Mouse (Mus musculus) embryo, embryonic 10 days (tissue): ENCODE data around the gene Itk.

Experiments used
- DNase-seq: peaks from one replicate; pipeline ENCODE4 v3.0.0-alpha.2; 2015; ENCODE audit warnings: low spot score

The Itk gene

DNA sequence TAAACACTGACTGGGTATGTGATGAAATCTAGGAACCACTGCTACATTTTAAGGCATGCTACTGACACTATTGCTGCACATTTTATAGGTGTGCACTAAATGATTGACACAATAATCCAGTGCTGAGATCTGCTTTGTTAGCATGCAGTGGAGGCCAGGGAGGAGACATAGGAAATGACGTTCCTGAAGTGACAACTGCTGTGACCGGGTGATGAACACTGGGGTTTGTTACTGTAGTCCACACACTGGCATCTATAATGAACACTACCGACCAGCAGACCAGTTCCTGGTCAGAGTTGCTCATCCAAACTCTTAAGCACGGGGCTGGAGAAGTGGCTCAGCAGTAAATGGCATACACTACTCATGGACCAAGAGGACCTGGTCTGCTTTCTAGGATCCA lies 4.1 kb upstream of the Itk start:
- DNase-seq: no peak

- DNase-seq: no peak
Measured at GRCm38 (mm10) chr11:46392890-46393289, 3.6 kb upstream of the Itk start.

DNA sequence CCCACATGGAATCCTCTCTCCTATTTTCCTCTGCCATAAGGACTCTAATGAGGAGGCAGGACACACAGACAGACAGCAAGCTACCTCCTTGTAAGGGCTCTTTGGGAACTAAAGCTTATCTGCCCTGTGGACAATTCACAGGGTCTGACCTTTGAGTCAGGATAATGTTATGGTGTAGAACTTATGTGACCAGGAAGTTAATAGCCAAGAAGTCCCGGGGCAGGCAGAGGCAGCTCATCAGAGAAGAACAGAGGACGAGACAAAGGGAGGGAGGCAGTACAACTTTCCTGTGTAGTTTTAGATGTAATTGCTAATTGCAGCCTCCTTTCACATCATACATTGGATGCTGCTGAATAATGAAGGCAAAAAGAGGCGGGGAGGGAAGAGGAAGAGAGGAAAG lies 1.3 kb upstream of the Itk start:
- no peak for DNase-seq

- DNase-seq: no peak
Measured at GRCm38 (mm10) chr11:46388438-46388837, 877 bp downstream of the Itk start.

GRCm38 (mm10) chr11:46387061-46387460 lies 2.3 kb downstream of the Itk start:
- DNase-seq: no peak

GRCm38 (mm10) chr11:46386556-46386955 lies 2.8 kb downstream of the Itk start:
- no peak for DNase-seq

- no peak for DNase-seq
Measured at GRCm38 (mm10) chr11:46384925-46385324, 4.4 kb downstream of the Itk start.

GRCm38 (mm10) chr11:46382466-46382865 lies 6.8 kb downstream of the Itk start:
- DNase-seq: no peak

- no peak for DNase-seq
Measured at GRCm38 (mm10) chr11:46380097-46380675, 9.1 kb downstream of the Itk start.

GRCm38 (mm10) chr11:46377819-46378782 lies 11.2 kb downstream of the Itk start:
- no peak for DNase-seq

DNA sequence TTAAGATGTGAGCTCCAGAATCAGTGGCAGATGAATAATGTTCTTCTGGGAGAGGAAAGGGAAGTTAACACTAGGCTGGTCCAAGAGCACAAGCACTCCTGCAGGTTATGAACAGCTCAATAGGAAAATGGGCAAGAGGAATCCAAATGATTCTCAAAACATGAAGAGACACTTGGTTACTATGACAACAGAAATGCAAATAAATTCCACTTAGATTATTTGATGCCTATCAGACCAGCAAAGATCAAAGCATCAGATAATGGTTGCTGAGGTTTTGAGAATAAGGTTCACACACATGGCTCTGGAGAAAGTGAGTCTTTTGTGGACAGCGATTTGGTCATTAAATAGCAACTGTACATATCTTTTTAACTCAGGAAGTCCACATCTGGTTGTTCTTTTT lies 12.0 kb downstream of the Itk start:
- DNase-seq: no peak

DNA sequence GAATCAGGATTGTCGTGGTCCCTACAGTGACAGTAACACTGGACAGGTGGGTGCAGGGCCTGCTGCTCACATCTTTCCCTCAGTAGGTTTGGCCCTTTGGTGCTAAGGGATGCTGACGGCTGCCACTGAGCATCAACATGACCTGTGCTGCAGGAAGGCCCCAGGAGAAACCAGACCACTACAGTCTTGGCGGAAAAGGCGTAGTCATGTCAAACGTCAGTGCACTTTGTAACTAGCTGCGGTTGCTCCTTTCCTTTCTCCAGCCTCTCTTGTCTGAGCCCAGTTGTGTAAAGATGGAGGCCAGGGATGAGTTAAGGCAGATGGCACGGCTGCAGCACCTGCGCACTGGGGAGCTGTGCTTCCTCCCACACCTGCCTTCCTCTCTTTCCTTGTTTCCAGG lies 14.3 kb downstream of the Itk start:
- no peak for DNase-seq

DNA sequence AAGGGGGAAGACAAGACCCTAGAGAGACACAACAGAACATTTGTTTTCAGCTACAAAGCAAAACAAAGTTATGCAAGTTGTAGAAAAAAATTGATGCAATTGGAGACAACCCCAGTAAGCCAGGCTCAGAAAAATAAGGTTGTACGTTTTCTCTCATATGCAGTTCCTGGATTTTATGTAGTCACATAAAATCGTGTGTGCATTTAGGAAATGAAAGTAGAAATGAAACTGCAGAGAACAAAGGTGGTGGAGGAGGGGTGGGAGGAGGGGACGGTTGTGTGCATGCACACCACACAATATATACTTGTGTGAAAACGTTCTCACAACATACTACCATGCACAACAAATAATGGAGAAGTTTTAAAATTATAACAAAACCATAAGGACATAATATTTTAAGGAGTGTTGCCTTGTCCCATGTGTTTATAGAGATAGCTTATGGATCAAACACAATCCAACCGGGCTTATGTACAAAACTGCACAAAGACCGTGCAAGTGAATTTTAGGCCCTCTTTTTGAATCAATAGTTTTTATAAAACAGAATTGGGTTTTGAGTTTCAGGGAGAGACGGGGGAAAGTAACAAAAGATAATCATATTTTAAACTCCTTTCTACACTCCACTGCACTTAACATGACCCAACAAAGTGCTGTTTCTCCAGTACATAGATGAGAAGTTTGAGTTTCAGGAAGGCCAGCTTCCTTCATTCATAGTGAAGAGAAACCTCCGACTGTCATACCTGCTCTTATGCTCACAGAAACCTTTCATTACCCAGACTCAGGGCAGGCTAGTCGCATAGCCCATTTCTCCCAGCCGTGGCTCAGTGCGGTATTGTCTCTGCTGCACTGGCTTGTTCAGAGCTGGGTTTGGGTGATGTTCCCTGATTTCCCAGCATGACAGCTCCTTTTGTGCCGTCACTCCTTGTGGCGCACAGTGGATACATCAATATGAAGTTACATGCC lies 16.0 kb downstream of the Itk start:
- DNase-seq: no peak

DNA sequence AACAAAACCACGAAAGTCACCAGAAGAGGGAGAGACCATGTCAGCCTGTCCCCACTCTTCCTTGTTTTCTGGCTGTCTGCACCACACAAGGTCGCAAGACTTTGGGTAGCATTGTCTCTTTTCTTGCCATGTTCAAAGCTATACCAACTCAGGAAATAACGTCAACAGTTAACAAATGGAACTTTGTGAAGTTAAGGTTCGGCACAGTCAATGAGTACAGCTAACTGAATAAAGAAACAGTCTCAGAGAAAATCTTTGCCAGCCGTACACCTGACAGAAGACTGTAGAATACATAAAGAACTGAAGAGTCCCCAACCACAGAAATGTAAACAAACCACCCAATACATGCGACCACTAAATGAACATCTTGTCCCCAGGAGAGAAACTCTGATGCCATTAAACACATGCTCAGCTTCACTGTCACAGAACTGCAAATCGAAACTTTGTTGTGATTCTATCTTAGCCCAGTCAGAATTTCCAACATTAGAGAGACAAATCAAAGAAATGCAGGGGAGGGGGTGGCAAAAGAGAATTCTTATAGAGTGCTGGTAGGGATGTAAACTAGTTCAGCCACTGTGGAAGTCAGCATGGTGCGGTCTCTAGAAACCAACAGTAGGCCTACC lies 16.9 kb downstream of the Itk start:
- DNase-seq: no peak

DNA sequence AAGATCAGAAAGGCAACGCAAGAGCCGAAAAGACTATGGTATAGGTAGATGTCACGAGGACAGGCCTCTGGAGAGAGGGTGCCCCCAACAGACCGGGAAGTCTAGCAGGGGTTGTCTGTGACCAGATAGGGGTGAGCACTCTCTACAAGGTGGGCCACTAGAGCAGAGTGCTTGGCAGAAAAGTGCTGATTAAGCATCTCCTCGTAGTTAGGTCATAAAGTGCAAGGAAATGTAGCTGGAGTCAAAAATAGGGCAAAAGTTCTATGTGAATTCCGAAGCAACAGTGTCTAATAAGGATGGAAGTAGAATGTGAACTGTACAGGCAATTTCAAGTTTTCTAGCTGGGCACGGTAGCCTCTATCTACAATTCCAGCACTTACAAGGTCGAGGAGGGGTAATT lies 18.1 kb downstream of the Itk start:
- DNase-seq: no peak

GRCm38 (mm10) chr11:46370457-46370856 lies 18.9 kb downstream of the Itk start:
- no peak for DNase-seq

GRCm38 (mm10) chr11:46366357-46366756 lies 23.0 kb downstream of the Itk start:
- DNase-seq: no peak

DNA sequence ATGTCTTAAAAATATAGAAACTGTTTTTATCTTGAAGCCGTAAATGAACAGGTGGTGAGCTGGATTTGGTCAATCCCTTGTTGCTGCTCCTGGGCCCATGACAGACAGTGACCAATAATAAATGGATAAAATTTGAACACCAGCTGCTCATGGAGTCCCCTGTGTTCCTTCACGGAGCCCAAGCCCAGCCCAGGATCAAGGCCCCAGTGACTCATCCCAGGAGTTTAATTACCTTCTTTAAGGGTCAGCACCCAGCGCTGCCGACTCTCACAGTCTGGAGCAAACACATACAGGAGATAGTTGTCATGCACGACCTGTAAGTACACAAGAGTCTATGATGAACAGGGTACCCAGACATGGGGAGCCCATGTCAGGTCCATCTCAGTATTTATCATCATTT lies 23.6 kb downstream of the Itk start:
- DNase-seq: no peak

- DNase-seq: no peak
Measured at GRCm38 (mm10) chr11:46363864-46364263, 25.5 kb downstream of the Itk start.

- DNase-seq: no peak
Measured at GRCm38 (mm10) chr11:46362061-46363022, 27.0 kb downstream of the Itk start.
